In genomic region chr10:117482361-117482760, GRCm38 (mm10) we compare ENCODE assay signal across 31 mouse cellular contexts.
"Had no signal": no experiment of that assay in that cellular context is flagged by ENCODE, and none has a peak within 500 bp of the region (broad histone marks: within the 10 kb centered on the region; RNA-seq: fewer than 3 reads in every experiment).

No protein-coding gene starts in this region.

- H3K9ac ChIP-seq: limb, embryonic 12.5 days; limb, embryonic 13.5 days; limb, embryonic 15.5 days; liver, embryonic 12.5 days; liver, embryonic 13.5 days; liver, embryonic 14.5 days; liver, embryonic 15.5 days; liver, postnatal 0 days; lung, embryonic 14.5 days; lung, embryonic 15.5 days; midbrain, embryonic 12.5 days; midbrain, embryonic 13.5 days; midbrain, embryonic 15.5 days; neural tube, embryonic 12.5 days had no signal

- H3K36me3 ChIP-seq: limb, embryonic 10.5 days; limb, embryonic 12.5 days; limb, embryonic 13.5 days; limb, embryonic 15.5 days; liver, embryonic 12.5 days; liver, embryonic 13.5 days; liver, embryonic 15.5 days; lung, embryonic 15.5 days; midbrain, embryonic 10.5 days; midbrain, embryonic 12.5 days; midbrain, embryonic 13.5 days; midbrain, embryonic 15.5 days; neural tube, embryonic 12.5 days had no signal

- H3K4me3 ChIP-seq: left cerebral cortex, adult 2 months; limb, embryonic 10.5 days; limb, embryonic 12.5 days; limb, embryonic 13.5 days; limb, embryonic 15.5 days; liver, embryonic 12.5 days; liver, embryonic 13.5 days; liver, embryonic 15.5 days; lung, embryonic 15.5 days; megakaryocyte, embryonic 14.5 days; midbrain, embryonic 10.5 days; midbrain, embryonic 12.5 days; midbrain, embryonic 13.5 days; midbrain, embryonic 15.5 days; myocyte; neural tube, embryonic 12.5 days had no signal

- ATAC-seq: liver, embryonic 12.5 days; liver, postnatal 0 days; lung, postnatal 0 days; midbrain, embryonic 13.5 days; midbrain, embryonic 15.5 days; midbrain, embryonic 16.5 days had no signal

- H3K4me2 ChIP-seq: limb, embryonic 12.5 days; limb, embryonic 13.5 days; limb, embryonic 15.5 days; liver, embryonic 11.5 days; liver, embryonic 12.5 days; liver, embryonic 13.5 days; liver, embryonic 15.5 days; lung, embryonic 14.5 days; lung, embryonic 15.5 days; midbrain, embryonic 12.5 days; midbrain, embryonic 13.5 days; midbrain, embryonic 15.5 days; neural tube, embryonic 12.5 days had no signal

- H3K27me3 ChIP-seq: limb, embryonic 12.5 days; limb, embryonic 13.5 days; limb, embryonic 15.5 days; liver, embryonic 12.5 days; liver, embryonic 13.5 days; liver, embryonic 15.5 days; lung, embryonic 15.5 days; midbrain, embryonic 15.5 days; neural tube, embryonic 12.5 days had no signal

- H3K9me3 ChIP-seq: limb, embryonic 10.5 days; limb, embryonic 12.5 days; limb, embryonic 13.5 days; limb, embryonic 15.5 days; liver, embryonic 12.5 days; liver, embryonic 13.5 days; liver, embryonic 15.5 days; lung, embryonic 15.5 days; midbrain, embryonic 10.5 days; midbrain, embryonic 12.5 days; midbrain, embryonic 13.5 days; midbrain, embryonic 15.5 days; neural tube, embryonic 12.5 days had no signal

- DNase-seq: left cerebral cortex, postnatal 4 days; liver; liver, embryonic 13.5 days; liver, postnatal 0 days; lung, adult 18-20 months; lung, adult 2 months; lung, embryonic 14.5 days; lung, postnatal 10 days; lung, postnatal 14 days; lung, postnatal 36 days; lung, postnatal 4 days had no signal

- H3K27ac ChIP-seq: left cerebral cortex, adult 2 months; limb, embryonic 10.5 days; limb, embryonic 12.5 days; limb, embryonic 13.5 days; limb, embryonic 15.5 days; liver, embryonic 12.5 days; liver, embryonic 13.5 days; liver, embryonic 14.5 days; liver, embryonic 15.5 days; lung, embryonic 15.5 days; macrophage; midbrain, embryonic 10.5 days; midbrain, embryonic 12.5 days; midbrain, embryonic 13.5 days; midbrain, embryonic 15.5 days; neural tube, embryonic 12.5 days had no signal

- H3K4me1 ChIP-seq: limb, embryonic 13.5 days; limb, embryonic 15.5 days; liver, embryonic 12.5 days; liver, embryonic 13.5 days; liver, embryonic 15.5 days; lung, embryonic 15.5 days; megakaryocyte, embryonic 14.5 days; neural tube, embryonic 12.5 days had no signal
